Mouse (Mus musculus) megakaryocyte, embryonic 14.5 days (primary cell): ENCODE data around the gene Eefsec. TPM values are rescaled to one million over a fixed set of nuclear protein-coding genes. Genes with fewer than 3 reads are reported as not detected.

Experiments
- H3K27me3 ChIP-seq: replicated peaks from 2 replicates; pipeline ENCODE3; 2012; ENCODE audit warnings: inconsistent platforms
- H3K36me3 ChIP-seq: replicated peaks from 2 replicates; pipeline ENCODE3; 2012; ENCODE audit warnings: low read length, inconsistent platforms, mixed read lengths
- H3K4me1 ChIP-seq: 2 replicates; pipeline ENCODE4 v1.6.1; 2012; ENCODE audit warnings: inconsistent platforms
- H3K4me3 ChIP-seq: replicated peaks from 2 replicates; pipeline ENCODE3; 2012; ENCODE audit warnings: moderate library complexity, mild to moderate bottlenecking, inconsistent platforms
- H3K9me3 ChIP-seq: 2 replicates; pipeline ENCODE4 v1.6.1; 2012; ENCODE audit warnings: inconsistent platforms
- FLI1 ChIP-seq: IDR thresholded peaks from 2 replicates; pipeline ENCODE4 v1.6.1; 2012; ENCODE audit warnings: low read length, inconsistent platforms, mixed read lengths
- GATA1 ChIP-seq: IDR thresholded peaks from 3 replicates; pipeline ENCODE4 v1.6.1; 2012; ENCODE audit warnings: mixed read lengths, low read length, inconsistent platforms, borderline replicate concordance
- polyA plus RNA-seq: library from polyadenylated mRNA; stranded (reverse); fragments of >175 nt; gene quantifications from 2 replicates; pipeline ENCODE4 v1.2.3, GENCODE M21; 2012; ENCODE audit warnings: low replicate concordance; ENCODE audit not compliant: insufficient read depth

Gene Eefsec
- polyA plus RNA-seq, 1 experiment = 9.3 TPM

- Histone ChIP-seq H3K36me3 (peaks cover 32% of the 10 kb centered on the region), H3K9me3 (no peaks in the 10 kb centered on the region), H3K4me3 (peak within 1 kb of the TSS; percentile 97), H3K27me3 (no peaks in the 10 kb centered on the region), H3K4me1 (peaks cover 41% of the 10 kb centered on the region)
- TF ChIP-seq FLI1 (no peak), GATA1 (no peak)
Measured at GRCm38 (mm10) chr6:88465181-88465920, 19.0 kb upstream of the Eefsec start, which contains the start of gene Ruvbl1. Gene Ruvbl1 (plus strand): TSS chr6:88465409.

DNA sequence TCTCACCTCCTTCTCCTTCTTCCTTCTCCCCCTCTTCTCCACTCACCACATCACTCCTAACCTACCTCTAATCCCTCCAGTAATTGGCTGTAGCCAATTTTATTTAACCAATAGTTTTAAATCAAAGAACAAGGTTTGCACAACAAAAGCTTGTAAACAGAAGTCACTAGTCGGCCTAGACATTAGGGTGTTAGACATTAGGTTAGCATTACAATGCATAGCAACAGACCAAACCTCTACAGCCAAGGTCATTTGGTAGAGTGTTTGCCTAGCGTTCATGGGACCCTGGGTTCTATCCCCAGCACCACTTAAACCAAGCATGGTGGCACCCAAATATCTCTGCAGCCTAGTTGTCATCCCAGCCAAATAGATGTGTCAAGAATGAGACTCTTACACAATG is 8.2 kb upstream of the Eefsec start:
- H3K4me3 ChIP-seq = no peak overlapping the region
- no peaks in the 10 kb centered on the region for H3K36me3 ChIP-seq
- H3K27me3 ChIP-seq = peaks cover 17% of the 10 kb centered on the region
- peaks cover 24% of the 10 kb centered on the region for H3K4me1 ChIP-seq
- TF ChIP-seq GATA1 = no peak
- no peak for TF ChIP-seq FLI1
- no peaks in the 10 kb centered on the region for H3K9me3 ChIP-seq

- Histone ChIP-seq H3K27me3 (peaks cover 26% of the 10 kb centered on the region), H3K4me1 (peaks cover 60% of the 10 kb centered on the region), H3K36me3 (peaks cover 3% of the 10 kb centered on the region), H3K9me3 (no peaks in the 10 kb centered on the region), H3K4me3 (no peak overlapping the region)
- TF ChIP-seq GATA1 (no peak), FLI1 (no peak)
Measured at GRCm38 (mm10) chr6:88447454-88447853, 1.1 kb upstream of the Eefsec start.

DNA sequence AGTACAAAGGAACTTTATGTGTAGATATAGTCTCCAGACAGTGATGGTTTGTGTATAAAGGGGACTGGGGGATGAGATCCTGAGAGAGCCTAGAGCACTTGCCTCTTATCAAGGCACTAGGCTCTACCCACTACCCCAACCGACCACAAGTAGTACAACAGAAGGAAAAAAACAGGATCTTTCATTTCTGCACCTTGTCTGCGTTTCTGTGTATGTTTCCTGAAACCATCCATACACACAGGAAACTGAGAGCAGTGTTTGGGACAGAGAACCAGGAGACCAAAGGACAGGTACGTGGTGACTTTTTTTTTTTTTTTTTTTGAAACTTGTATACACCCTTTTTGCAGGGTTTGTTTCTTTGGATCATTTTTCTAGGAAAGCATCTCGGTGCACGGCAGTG is 678 bp downstream of the Eefsec start:
- Histone ChIP-seq H3K9me3 (no peaks in the 10 kb centered on the region), H3K27me3 (peaks cover 23% of the 10 kb centered on the region), H3K4me3 (peak overlapping the region; percentile 93), H3K36me3 (peaks cover 3% of the 10 kb centered on the region), H3K4me1 (peaks cover 47% of the 10 kb centered on the region)
- TF ChIP-seq FLI1 (no peak), GATA1 (no peak)

- TF ChIP-seq GATA1 = no peak
- no peak for TF ChIP-seq FLI1
- H3K4me1 ChIP-seq = peaks cover 55% of the 10 kb centered on the region
- peaks cover 3% of the 10 kb centered on the region for H3K36me3 ChIP-seq
- H3K27me3 ChIP-seq = peaks cover 17% of the 10 kb centered on the region
- H3K4me3 ChIP-seq = no peak overlapping the region
- H3K9me3 ChIP-seq = no peaks in the 10 kb centered on the region
Measured at GRCm38 (mm10) chr6:88444076-88444750, 2.1 kb downstream of the Eefsec start.

GRCm38 (mm10) chr6:88443446-88443845 is 2.9 kb downstream of the Eefsec start:
- Histone ChIP-seq H3K36me3 (peaks cover 3% of the 10 kb centered on the region), H3K27me3 (peaks cover 14% of the 10 kb centered on the region), H3K4me1 (peaks cover 56% of the 10 kb centered on the region), H3K9me3 (no peaks in the 10 kb centered on the region), H3K4me3 (no peak overlapping the region)
- TF ChIP-seq GATA1 = no peak
- TF ChIP-seq FLI1 = no peak

DNA sequence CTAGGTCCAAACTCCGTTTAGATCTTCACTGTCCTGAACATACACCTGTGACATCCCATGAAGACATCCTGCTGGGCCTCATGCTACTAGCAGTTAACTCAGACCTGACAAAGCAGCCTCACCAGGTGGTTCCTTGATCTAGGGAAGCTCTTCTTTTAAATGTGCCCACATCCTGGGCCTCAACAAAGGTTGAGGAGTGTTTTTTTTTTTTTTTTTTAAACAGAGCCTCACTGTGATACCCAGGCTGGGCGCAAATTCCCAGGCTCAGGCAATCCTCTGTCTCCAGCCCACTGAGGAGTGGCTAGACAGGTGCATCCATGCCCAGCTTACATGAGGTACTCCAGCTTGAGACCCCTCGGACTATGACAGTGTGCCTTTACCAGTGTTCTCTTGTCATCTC is 3.8 kb downstream of the Eefsec start:
- H3K9me3 ChIP-seq = no peaks in the 10 kb centered on the region
- H3K4me3 ChIP-seq = no peak overlapping the region
- TF ChIP-seq GATA1 (no peak), FLI1 (no peak)
- H3K4me1 ChIP-seq = peaks cover 59% of the 10 kb centered on the region
- H3K36me3 ChIP-seq = peaks cover 3% of the 10 kb centered on the region
- peaks cover 8% of the 10 kb centered on the region for H3K27me3 ChIP-seq

DNA sequence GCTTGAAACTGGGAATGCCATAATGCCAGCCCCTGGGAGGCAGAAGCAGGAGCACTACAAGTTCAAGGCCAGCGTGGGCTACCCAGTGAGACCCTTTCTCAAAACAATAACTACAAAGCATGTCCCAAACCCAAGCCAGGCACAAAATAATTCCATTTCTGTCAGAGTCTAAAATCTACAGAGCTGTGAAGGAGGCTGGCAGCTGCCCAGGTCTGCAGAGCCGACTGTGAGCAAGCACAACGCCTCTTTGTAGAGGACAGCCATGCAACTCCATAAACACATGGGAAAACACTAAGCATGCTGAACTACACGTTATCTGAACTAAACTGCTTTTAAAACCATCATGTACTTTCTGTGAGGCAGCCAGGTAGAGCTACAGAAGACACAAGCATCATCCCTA is 7.3 kb downstream of the Eefsec start:
- peaks cover 10% of the 10 kb centered on the region for H3K36me3 ChIP-seq
- TF ChIP-seq FLI1 (no peak), GATA1 (no peak)
- no peak overlapping the region for H3K4me3 ChIP-seq
- H3K9me3 ChIP-seq = no peaks in the 10 kb centered on the region
- peaks cover 52% of the 10 kb centered on the region for H3K4me1 ChIP-seq
- peaks cover 3% of the 10 kb centered on the region for H3K27me3 ChIP-seq

- Histone ChIP-seq H3K9me3 (no peaks in the 10 kb centered on the region), H3K4me1 (peaks cover 57% of the 10 kb centered on the region), H3K36me3 (peaks cover 8% of the 10 kb centered on the region), H3K27me3 (peaks cover 18% of the 10 kb centered on the region), H3K4me3 (no peak overlapping the region)
- TF ChIP-seq FLI1 (no peak), GATA1 (no peak)
Measured at GRCm38 (mm10) chr6:88435609-88436008, 10.7 kb downstream of the Eefsec start.

- TF ChIP-seq GATA1 (no peak), FLI1 (no peak)
- peaks cover 22% of the 10 kb centered on the region for H3K27me3 ChIP-seq
- H3K9me3 ChIP-seq = no peaks in the 10 kb centered on the region
- no peak overlapping the region for H3K4me3 ChIP-seq
- peaks cover 31% of the 10 kb centered on the region for H3K4me1 ChIP-seq
- peaks cover 10% of the 10 kb centered on the region for H3K36me3 ChIP-seq
Measured at GRCm38 (mm10) chr6:88431202-88431601, 15.1 kb downstream of the Eefsec start.
